Mouse (Mus musculus) embryonic fibroblast, embryonic 13.5 days (primary cell): ENCODE data around the gene Camkk2.

Source experiments
- CTCF ChIP-seq: IDR thresholded peaks from 2 replicates; pipeline ENCODE4 v1.5.1; 2011; ENCODE audit warnings: mild to moderate bottlenecking, control low read depth, low read length, moderate library complexity, borderline replicate concordance; ENCODE audit not compliant: insufficient read depth
- POLR2A ChIP-seq: IDR thresholded peaks from 2 replicates; pipeline ENCODE4 v1.6.1; 2011; ENCODE audit warnings: low read depth, mild to moderate bottlenecking, control low read depth, low read length, moderate library complexity

- TF ChIP-seq POLR2A, result no peak
- no peak for TF ChIP-seq CTCF
Measured at GRCm38 (mm10) chr5:122802706-122803105, 23.5 kb upstream of the Camkk2 start.
